Mouse (Mus musculus) heart, embryonic 16.5 days (tissue): ENCODE results near the gene Chchd3. TPM values are rescaled to one million over a fixed set of nuclear protein-coding genes. Genes with fewer than 3 reads are reported as not detected.

ENCODE experiments used
- ATAC-seq: fragments of 200-750 bp; cut with Nextera tagmentation; replicated peaks from 2 replicates; pipeline ENCODE4 v1.8.0; 2017; ENCODE audit warnings: moderate number of reproducible peaks; ENCODE audit not compliant: insufficient read depth, low FRiP score; ENCODE audit errors: extremely low read depth
- H3K27ac ChIP-seq: fragments of 300-500 bp; sonication (generic); 2 replicates; pipeline ENCODE4 v1.5.1; 2014; ENCODE audit warnings: mild to moderate bottlenecking, low read length, control low read depth, moderate library complexity
- H3K27me3 ChIP-seq: fragments of 300-500 bp; sonication (generic); 2 replicates; pipeline ENCODE4 v1.6.1; 2014; ENCODE audit warnings: low read length, mixed read lengths; ENCODE audit not compliant: control insufficient read depth, insufficient read depth
- H3K36me3 ChIP-seq: fragments of 300-500 bp; sonication (generic); 2 replicates; pipeline ENCODE4 v1.6.1; 2014; ENCODE audit not compliant: control insufficient read depth, insufficient read depth
- H3K4me1 ChIP-seq: fragments of 300-500 bp; sonication (generic); 2 replicates; pipeline ENCODE4 v1.6.1; 2014; ENCODE audit warnings: low read length, mixed read lengths; ENCODE audit not compliant: control insufficient read depth, insufficient read depth
- H3K4me2 ChIP-seq: fragments of 300-500 bp; sonication (generic); 2 replicates; pipeline ENCODE4 v1.6.1; 2014; ENCODE audit warnings: low read depth, mild to moderate bottlenecking, control low read depth, low read length
- H3K4me3 ChIP-seq: fragments of 300-500 bp; sonication (generic); 2 replicates; pipeline ENCODE4 v1.5.1; 2014; ENCODE audit warnings: mild to moderate bottlenecking, control low read depth, low read length
- H3K9ac ChIP-seq: fragments of 300-500 bp; sonication (generic); 2 replicates; pipeline ENCODE4 v1.6.1; 2014; ENCODE audit warnings: low read length, control low read depth
- H3K9me3 ChIP-seq: fragments of 300-500 bp; sonication (generic); replicated peaks from 2 replicates; pipeline ENCODE4 v1.6.1; 2016; ENCODE audit warnings: low read length; ENCODE audit not compliant: control insufficient read depth
- WGBS: fragments of 180-500 bp; shearing (Covaris S2); extraction: QIAGEN DNeasy Blood & Tissue Kit; methylation state at CpG from one replicate; pipeline ENCODE4 v1.1.7; 2014; 5-methylcytosine and 5-hydroxymethylcytosine counted together
- polyA plus RNA-seq: library from polyadenylated mRNA; unstranded; fragments of >200 nt; fragmentation: Nextera tagmentation; extraction: Ambion mirVana; gene quantifications from 2 replicates; pipeline ENCODE4 v1.2.1, GENCODE M21; 2015

Gene Chchd3
- polyA plus RNA-seq, 1 experiment from 2014 or later = 264 TPM

GRCm38 (mm10) chr6:32959816-32960550, 100.1 kb downstream of the Chchd3 start:
- H3K4me2 ChIP-seq = no peak overlapping the region
- no peaks in the 10 kb centered on the region for H3K27me3 ChIP-seq
- peaks cover 7% of the 10 kb centered on the region; the same call in 1 of the 2 replicates for H3K4me1 ChIP-seq
- H3K4me3 ChIP-seq = no peak overlapping the region
- H3K27ac ChIP-seq = no peak overlapping the region
- no peak for ATAC-seq
- WGBS = 79% methylated on average over 5 of the region's 5 CpGs
- H3K9me3 ChIP-seq = no peaks in the 10 kb centered on the region
- no peaks in the 10 kb centered on the region for H3K36me3 ChIP-seq
- H3K9ac ChIP-seq = no peak overlapping the region

- H3K9ac ChIP-seq = no peak overlapping the region
- H3K27ac ChIP-seq = no peak overlapping the region
- no peaks in the 10 kb centered on the region for H3K36me3 ChIP-seq
- 88% methylated on average over 3 of the region's 3 CpGs for WGBS
- 0 out of 2 replicates have a peak, but pooled peaks cover 2% of the 10 kb centered on the region for H3K4me1 ChIP-seq
- H3K27me3 ChIP-seq = no peaks in the 10 kb centered on the region
- no peaks in the 10 kb centered on the region for H3K9me3 ChIP-seq
- H3K4me2 ChIP-seq = no peak overlapping the region
- no peak overlapping the region for H3K4me3 ChIP-seq
- ATAC-seq = no peak
Observed at GRCm38 (mm10) chr6:32955481-32955880, 104.6 kb downstream of the Chchd3 start.

GRCm38 (mm10) chr6:32950973-32951372, 109.1 kb downstream of the Chchd3 start:
- Histone ChIP-seq H3K9ac (no peak overlapping the region), H3K27me3 (no peaks in the 10 kb centered on the region), H3K4me2 (no peak overlapping the region), H3K27ac (no peak overlapping the region), H3K4me1 (no peaks in the 10 kb centered on the region), H3K36me3 (no peaks in the 10 kb centered on the region), H3K4me3 (no peak overlapping the region), H3K9me3 (no peaks in the 10 kb centered on the region)
- WGBS = 59% methylated on average over 4 of the region's 4 CpGs
- no peak for ATAC-seq

- H3K4me3 ChIP-seq = no peak overlapping the region
- no peak for ATAC-seq
- no peaks in the 10 kb centered on the region for H3K36me3 ChIP-seq
- no peaks in the 10 kb centered on the region for H3K9me3 ChIP-seq
- H3K27me3 ChIP-seq = no peaks in the 10 kb centered on the region
- H3K9ac ChIP-seq = no peak overlapping the region
- H3K27ac ChIP-seq = no peak overlapping the region
- WGBS = 94% methylated on average over 3 of the region's 3 CpGs
- H3K4me1 ChIP-seq = peaks cover 2% of the 10 kb centered on the region; the same call in 1 of the 2 replicates
- no peak overlapping the region for H3K4me2 ChIP-seq
Observed at GRCm38 (mm10) chr6:32949702-32950101, 110.4 kb downstream of the Chchd3 start.

GRCm38 (mm10) chr6:32947225-32947624, 112.8 kb downstream of the Chchd3 start:
- no peak overlapping the region for H3K27ac ChIP-seq
- H3K4me2 ChIP-seq = no peak overlapping the region
- no peaks in the 10 kb centered on the region for H3K27me3 ChIP-seq
- no peaks in the 10 kb centered on the region for H3K36me3 ChIP-seq
- no peak for ATAC-seq
- H3K9me3 ChIP-seq = no peaks in the 10 kb centered on the region
- H3K4me3 ChIP-seq = no peak overlapping the region
- peaks cover 2% of the 10 kb centered on the region; the same call in 1 of the 2 replicates for H3K4me1 ChIP-seq
- no peak overlapping the region for H3K9ac ChIP-seq
- 40% methylated on average over 6 of the region's 6 CpGs for WGBS

GRCm38 (mm10) chr6:32944956-32945355, 115.1 kb downstream of the Chchd3 start:
- H3K4me3 ChIP-seq = no peak overlapping the region
- no peaks in the 10 kb centered on the region for H3K27me3 ChIP-seq
- no peak for ATAC-seq
- H3K9ac ChIP-seq = no peak overlapping the region
- H3K4me1 ChIP-seq = peaks cover 13% of the 10 kb centered on the region
- no peak overlapping the region for H3K27ac ChIP-seq
- H3K4me2 ChIP-seq = no peak overlapping the region
- H3K36me3 ChIP-seq = no peaks in the 10 kb centered on the region
- no peaks in the 10 kb centered on the region for H3K9me3 ChIP-seq
- 92% methylated on average over 1 of the region's 1 CpGs for WGBS

- H3K27me3 ChIP-seq = no peaks in the 10 kb centered on the region
- WGBS = 85% methylated on average over 4 of the region's 4 CpGs
- no peak for ATAC-seq
Observed at GRCm38 (mm10) chr6:32943651-32944050, 116.4 kb downstream of the Chchd3 start.

GRCm38 (mm10) chr6:32940299-32940698, 119.8 kb downstream of the Chchd3 start:
- H3K9ac ChIP-seq = no peak overlapping the region
- peaks cover 18% of the 10 kb centered on the region for H3K4me1 ChIP-seq
- no peak overlapping the region for H3K4me3 ChIP-seq
- no peak for ATAC-seq
- no peak overlapping the region for H3K4me2 ChIP-seq
- H3K27ac ChIP-seq = no peak overlapping the region
- no peaks in the 10 kb centered on the region for H3K9me3 ChIP-seq
- WGBS = 27% methylated on average over 11 of the region's 11 CpGs
- no peaks in the 10 kb centered on the region for H3K36me3 ChIP-seq
- H3K27me3 ChIP-seq = no peaks in the 10 kb centered on the region

More at GRCm38 (mm10) chr6:32943651-32944050, 116.4 kb downstream of the Chchd3 start:
- Histone ChIP-seq H3K9me3 (no peaks in the 10 kb centered on the region), H3K4me3 (no peak overlapping the region), H3K27ac (no peak overlapping the region), H3K36me3 (no peaks in the 10 kb centered on the region), H3K9ac (no peak overlapping the region), H3K4me1 (peaks cover 13% of the 10 kb centered on the region), H3K4me2 (no peak overlapping the region)

- H3K27me3 ChIP-seq = no peaks in the 10 kb centered on the region
- H3K9ac ChIP-seq = no peak overlapping the region
- no peaks in the 10 kb centered on the region for H3K36me3 ChIP-seq
- H3K27ac ChIP-seq = no peak overlapping the region
- H3K4me1 ChIP-seq = peaks cover 16% of the 10 kb centered on the region
- WGBS = 79% methylated on average over 1 of the region's 1 CpGs
- no peaks in the 10 kb centered on the region for H3K9me3 ChIP-seq
- no peak for ATAC-seq
- no peak overlapping the region for H3K4me2 ChIP-seq
- H3K4me3 ChIP-seq = no peak overlapping the region
Observed at GRCm38 (mm10) chr6:32937643-32938042, 122.4 kb downstream of the Chchd3 start.
